Mouse (Mus musculus) cortical plate, adult 2 months (tissue): Measurements from ENCODE around the gene Klrb1b.

Experiments
- CTCF ChIP-seq: fragments of 200-500 bp; IDR thresholded peaks from 2 replicates; pipeline ENCODE4 v1.5.1; 2011; ENCODE audit warnings: mild to moderate bottlenecking, control low read depth, low read length; ENCODE audit not compliant: insufficient read depth; ENCODE audit errors: extremely low read depth
- POLR2A ChIP-seq: fragments of 200-500 bp; IDR thresholded peaks from 2 replicates; pipeline ENCODE4 v1.6.1; 2011; ENCODE audit warnings: mild to moderate bottlenecking, low read length, control low read depth; ENCODE audit not compliant: insufficient read depth; ENCODE audit errors: extremely low read depth

GRCm38 (mm10) chr6:128844586-128845080, 18.5 kb upstream of the Klrb1b start:
- TF ChIP-seq POLR2A, result no peak
- no peak for TF ChIP-seq CTCF
